Mouse (Mus musculus) stomach, embryonic 14.5 days (tissue): Measurements from ENCODE around the gene Il6st. TPM values are rescaled to one million over a fixed set of nuclear protein-coding genes. Genes with fewer than 3 reads are reported as not detected.
A peak's percentile ranks its signal among the peaks of the same experiment; 100 is the strongest.

ENCODE experiments used
- ATAC-seq: fragments of 200-750 bp; cut with Nextera tagmentation; 2 replicates; pipeline ENCODE4 v1.8.0; 2017; ENCODE audit warnings: low read depth, moderate TSS enrichment; ENCODE audit not compliant: insufficient number of reproducible peaks, insufficient read depth, low FRiP score
- H3K27ac ChIP-seq: fragments of 300-500 bp; sonication (generic); 2 replicates; pipeline ENCODE4 v1.5.1; 2014; ENCODE audit warnings: mild to moderate bottlenecking, low read length, moderate library complexity, mixed read lengths
- H3K27me3 ChIP-seq: fragments of 300-500 bp; sonication (generic); 2 replicates; pipeline ENCODE4 v1.6.1; 2014; ENCODE audit warnings: low read length, control low read depth, mixed read lengths; ENCODE audit not compliant: control insufficient read depth, insufficient read depth
- H3K36me3 ChIP-seq: fragments of 300-500 bp; sonication (generic); 2 replicates; pipeline ENCODE4 v1.6.1; 2014; ENCODE audit warnings: mild to moderate bottlenecking, control low read depth, low read length, moderate library complexity, mixed read lengths; ENCODE audit not compliant: control insufficient read depth, insufficient read depth
- H3K4me1 ChIP-seq: fragments of 300-500 bp; sonication (generic); 2 replicates; pipeline ENCODE4 v1.6.1; 2014; ENCODE audit warnings: low read length, control low read depth, mixed read lengths; ENCODE audit not compliant: control insufficient read depth, insufficient read depth
- H3K4me2 ChIP-seq: fragments of 300-500 bp; sonication (generic); replicated peaks from 2 replicates; pipeline ENCODE4 v1.6.1; 2014; ENCODE audit warnings: low read depth, low read length, control low read depth
- H3K4me3 ChIP-seq: fragments of 300-500 bp; sonication (generic); 2 replicates; pipeline ENCODE4 v1.5.1; 2014; ENCODE audit warnings: low read depth, low read length, control low read depth
- H3K9ac ChIP-seq: fragments of 300-500 bp; sonication (generic); replicated peaks from 2 replicates; pipeline ENCODE4 v1.6.1; 2014; ENCODE audit warnings: low read depth, mild to moderate bottlenecking, control low read depth, low read length, moderate library complexity, mixed read lengths
- H3K9me3 ChIP-seq: fragments of 300-500 bp; sonication (generic); 2 replicates; pipeline ENCODE4 v1.6.1; 2016; ENCODE audit warnings: low read depth, low read length, control low read depth; ENCODE audit not compliant: control insufficient read depth
- WGBS: fragments of 180-500 bp; shearing (Covaris S2); extraction: QIAGEN DNeasy Blood & Tissue Kit; methylation state at CpG from one replicate; pipeline ENCODE4 v1.1.7; 2014; 5-methylcytosine and 5-hydroxymethylcytosine counted together
- polyA plus RNA-seq: library from polyadenylated mRNA; unstranded; fragments of >200 nt; fragmentation: Nextera tagmentation; extraction: Ambion mirVana; gene quantifications from 2 replicates; pipeline ENCODE4 v1.2.1, GENCODE M21; 2014

Gene Il6st
- polyA plus RNA-seq, 1 experiment from 2014 or later = 48.8 TPM

- H3K4me1 ChIP-seq = peaks cover 12% of the 10 kb centered on the region
- no peaks in the 10 kb centered on the region for H3K36me3 ChIP-seq
- no peak overlapping the region for H3K4me3 ChIP-seq
- no peak for ATAC-seq
- H3K9me3 ChIP-seq = no peaks in the 10 kb centered on the region
- no peak overlapping the region for H3K9ac ChIP-seq
- H3K4me2 ChIP-seq = no peak overlapping the region
- 72% methylated on average over 3 of the region's 3 CpGs for WGBS
- H3K27me3 ChIP-seq = no peaks in the 10 kb centered on the region
- H3K27ac ChIP-seq = 0 out of 2 replicates have a peak overlapping the region, but pooled peaks have one; percentile 29
These were observed 3.0 kb downstream of the Il6st start for GRCm38 (mm10) chr13:112466946-112467255.

GRCm38 (mm10) chr13:112467384-112467783 lies 3.5 kb downstream of the Il6st start:
- no peak for ATAC-seq
- no peak overlapping the region for H3K4me2 ChIP-seq
- WGBS = 85% methylated on average over 9 of the region's 9 CpGs

GRCm38 (mm10) chr13:112469491-112469890 lies 5.6 kb downstream of the Il6st start:
- WGBS = 90% methylated on average over 5 of the region's 5 CpGs
- no peaks in the 10 kb centered on the region for H3K27me3 ChIP-seq
- ATAC-seq = no peak
- H3K9ac ChIP-seq = no peak overlapping the region
- H3K4me1 ChIP-seq = peaks cover 12% of the 10 kb centered on the region
- no peaks in the 10 kb centered on the region for H3K9me3 ChIP-seq
- no peak overlapping the region for H3K4me2 ChIP-seq
- no peaks in the 10 kb centered on the region for H3K36me3 ChIP-seq
- H3K27ac ChIP-seq = no peak overlapping the region
- H3K4me3 ChIP-seq = no peak overlapping the region

More at GRCm38 (mm10) chr13:112467384-112467783, 3.5 kb downstream of the Il6st start:
- Histone ChIP-seq H3K9ac (no peak overlapping the region), H3K4me1 (peaks cover 12% of the 10 kb centered on the region), H3K9me3 (no peaks in the 10 kb centered on the region), H3K36me3 (no peaks in the 10 kb centered on the region), H3K27ac (no peak overlapping the region), H3K27me3 (no peaks in the 10 kb centered on the region), H3K4me3 (no peak overlapping the region)

GRCm38 (mm10) chr13:112471201-112471600 lies 7.3 kb downstream of the Il6st start:
- Histone ChIP-seq H3K27ac (no peak overlapping the region), H3K9ac (no peak overlapping the region), H3K9me3 (no peaks in the 10 kb centered on the region), H3K4me2 (no peak overlapping the region), H3K4me1 (peaks cover 5% of the 10 kb centered on the region; the same call in 1 of the 2 replicates), H3K27me3 (no peaks in the 10 kb centered on the region), H3K36me3 (peaks cover 8% of the 10 kb centered on the region; the same call in 1 of the 2 replicates), H3K4me3 (no peak overlapping the region)
- no peak for ATAC-seq
- 88% methylated on average over 9 of the region's 9 CpGs for WGBS

- WGBS = 85% methylated on average over 18 of the region's 19 CpGs
- no peak for ATAC-seq
- H3K27me3 ChIP-seq = no peaks in the 10 kb centered on the region
- peaks cover 11% of the 10 kb centered on the region; the same call in 1 of the 2 replicates for H3K36me3 ChIP-seq
- H3K4me1 ChIP-seq = no peaks in the 10 kb centered on the region
- H3K9me3 ChIP-seq = no peaks in the 10 kb centered on the region
- H3K4me2 ChIP-seq = no peak overlapping the region
- H3K4me3 ChIP-seq = no peak overlapping the region
- H3K27ac ChIP-seq = no peak overlapping the region
- H3K9ac ChIP-seq = no peak overlapping the region
These were observed 8.6 kb downstream of the Il6st start for GRCm38 (mm10) chr13:112472401-112473023.

GRCm38 (mm10) chr13:112473757-112474755 lies 10.2 kb downstream of the Il6st start:
- Histone ChIP-seq H3K36me3 (peaks cover 11% of the 10 kb centered on the region; the same call in 1 of the 2 replicates), H3K4me2 (no peak overlapping the region), H3K27me3 (no peaks in the 10 kb centered on the region), H3K4me3 (no peak overlapping the region), H3K4me1 (no peaks in the 10 kb centered on the region), H3K9ac (no peak overlapping the region), H3K27ac (no peak overlapping the region), H3K9me3 (no peaks in the 10 kb centered on the region)
- no peak for ATAC-seq
- 60% methylated on average over 21 of the region's 21 CpGs for WGBS

GRCm38 (mm10) chr13:112479032-112479431 lies 15.2 kb downstream of the Il6st start:
- H3K36me3 ChIP-seq = peaks cover 42% of the 10 kb centered on the region
- 82% methylated on average over 7 of the region's 7 CpGs for WGBS
- ATAC-seq = no peak

GRCm38 (mm10) chr13:112479926-112480325 lies 16.1 kb downstream of the Il6st start:
- 87% methylated on average over 15 of the region's 15 CpGs for WGBS
- H3K4me2 ChIP-seq = no peak overlapping the region
- peaks cover 50% of the 10 kb centered on the region for H3K36me3 ChIP-seq
- no peak overlapping the region for H3K27ac ChIP-seq
- no peak overlapping the region for H3K4me3 ChIP-seq
- no peaks in the 10 kb centered on the region for H3K27me3 ChIP-seq
- ATAC-seq = no peak
- H3K9ac ChIP-seq = no peak overlapping the region
- H3K4me1 ChIP-seq = no peaks in the 10 kb centered on the region
- H3K9me3 ChIP-seq = no peaks in the 10 kb centered on the region

More at GRCm38 (mm10) chr13:112479032-112479431, 15.2 kb downstream of the Il6st start:
- H3K27me3 ChIP-seq = no peaks in the 10 kb centered on the region
- no peak overlapping the region for H3K27ac ChIP-seq
- H3K9me3 ChIP-seq = no peaks in the 10 kb centered on the region
- no peaks in the 10 kb centered on the region for H3K4me1 ChIP-seq
- H3K4me2 ChIP-seq = no peak overlapping the region
- H3K9ac ChIP-seq = no peak overlapping the region
- no peak overlapping the region for H3K4me3 ChIP-seq
